Mouse (Mus musculus): ENCODE measurements around the gene Hoxb7.

DNA sequence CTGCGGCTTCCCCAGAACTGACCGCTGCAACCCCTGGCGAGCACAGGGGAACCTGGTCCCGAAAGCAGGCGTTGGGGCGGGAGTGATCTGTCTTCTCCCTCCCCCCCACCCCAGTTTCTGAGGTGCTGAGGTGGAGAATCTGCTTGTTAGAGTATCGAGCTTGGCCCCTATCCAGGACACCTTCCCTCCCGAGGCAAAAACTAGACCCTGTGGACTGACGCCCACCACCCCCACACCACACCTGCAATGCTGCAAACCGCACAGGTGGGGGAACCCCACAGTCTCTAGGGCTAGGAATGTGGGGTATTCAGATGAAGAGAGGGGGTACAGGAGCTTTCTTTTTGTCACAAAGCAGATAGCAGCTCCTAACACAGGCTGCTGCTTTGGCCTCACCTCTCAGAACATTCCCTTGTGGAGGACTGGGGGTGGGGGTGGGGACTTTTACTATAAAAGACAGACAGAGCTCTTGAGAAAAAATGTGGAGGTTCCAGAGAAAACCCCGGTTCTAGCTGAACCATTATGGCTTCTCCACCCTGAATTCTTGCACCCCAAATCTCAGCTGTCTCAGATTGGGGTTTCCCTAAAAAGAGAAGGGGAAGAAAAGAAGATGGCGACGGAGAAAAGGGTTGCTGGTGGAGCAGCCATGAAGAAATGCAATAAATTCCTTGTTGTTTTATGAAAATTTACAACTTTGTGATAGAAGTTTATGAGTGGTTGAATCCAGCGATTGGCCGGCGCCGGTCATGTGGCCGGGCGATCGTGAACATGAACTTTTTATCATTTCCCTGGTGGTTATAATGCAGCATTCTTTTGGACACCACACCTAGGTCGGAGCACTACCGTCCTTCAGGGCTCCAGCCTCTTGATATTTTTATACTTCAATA is 5.5 kb downstream of the Hoxb7 start, which contains the start of gene Hoxb6:
- no peak for TF ChIP-seq POLR2A (IDR thresholded peaks at IDR 0.05; ENCODE audit: borderline replicate concordance, low read depth, low read length)
- no peak for TF ChIP-seq CTCF (IDR thresholded peaks at IDR 0.05; ENCODE audit: low read depth, low read length)

All from bone marrow macrophage, adult 2 months (primary cell).